Mouse (Mus musculus) cerebellum, adult 18-20 months (tissue): ENCODE results near the gene Gm28539.
A peak's percentile ranks its signal among the peaks of the same experiment; 100 is the strongest.
"Not testable (repeated sequence)": the region's sequence is repeated elsewhere in the genome, so short reads cannot be mapped to it uniquely, and the experiment has no call there.

ENCODE experiments used
- DNase-seq, 2 experiments: peaks; one replicate each; pipeline ENCODE4 v3.0.0; 2021

Gene Gm28539

GRCm38 (mm10) chr16:18836468-18837208 lies at the start of gene Gm28539, which contains the start of gene 2510002D24Rik:
Gene Gm28539 (plus strand): TSS chr16:18836584.
Gene 2510002D24Rik (plus strand): TSS chr16:18836578.
- peak; percentile 96 to 98 for DNase-seq

- no peak for DNase-seq
Observed at GRCm38 (mm10) chr16:18786652-18787051, 49.7 kb upstream of the Gm28539 start.

GRCm38 (mm10) chr16:18788627-18789406 lies 47.6 kb upstream of the Gm28539 start:
- DNase-seq: no peak

GRCm38 (mm10) chr16:18795223-18795899 lies 41.0 kb upstream of the Gm28539 start:
- DNase-seq: no peak

GRCm38 (mm10) chr16:18796645-18797044 lies 39.7 kb upstream of the Gm28539 start:
- DNase-seq: no peak

- DNase-seq: no peak
Observed at GRCm38 (mm10) chr16:18798151-18798550, 38.2 kb upstream of the Gm28539 start.

- DNase-seq: peak; percentile 40 to 43
Observed at GRCm38 (mm10) chr16:18798841-18799240, 37.5 kb upstream of the Gm28539 start.

GRCm38 (mm10) chr16:18805746-18806145 lies 30.6 kb upstream of the Gm28539 start:
- DNase-seq: no peak

- no peak for DNase-seq
Observed at GRCm38 (mm10) chr16:18809001-18809400, 27.4 kb upstream of the Gm28539 start.

GRCm38 (mm10) chr16:18811032-18811431 lies 25.4 kb upstream of the Gm28539 start:
- peak in 1 of 2 experiments; percentile 37 for DNase-seq

GRCm38 (mm10) chr16:18811468-18812384 lies 24.7 kb upstream of the Gm28539 start, which contains the start of the genes Ufd1 and Cdc45:
Gene Ufd1 (plus strand): TSS chr16:18811779.
Gene Cdc45 (minus strand): TSS chr16:18811987.
- DNase-seq: peak; percentile 85 to 90

GRCm38 (mm10) chr16:18812385-18812910 lies 23.9 kb upstream of the Gm28539 start:
- no peak for DNase-seq

- no peak for DNase-seq
Observed at GRCm38 (mm10) chr16:18822356-18822755, 14.0 kb upstream of the Gm28539 start.

- DNase-seq: no peak
Observed at GRCm38 (mm10) chr16:18822925-18823324, 13.5 kb upstream of the Gm28539 start.

- no peak for DNase-seq
Observed at GRCm38 (mm10) chr16:18828630-18829029, 7.8 kb upstream of the Gm28539 start.

- DNase-seq: no peak
Observed at GRCm38 (mm10) chr16:18829102-18829501, 7.3 kb upstream of the Gm28539 start.

- DNase-seq: no peak
Observed at GRCm38 (mm10) chr16:18833486-18833885, 2.9 kb upstream of the Gm28539 start.

- DNase-seq: no peak
Observed at GRCm38 (mm10) chr16:18836073-18836467, 314 bp upstream of the Gm28539 start.

GRCm38 (mm10) chr16:18838346-18838745 lies 2.0 kb downstream of the Gm28539 start:
- DNase-seq: no peak

GRCm38 (mm10) chr16:18846301-18846820 lies 10.0 kb downstream of the Gm28539 start:
- no peak for DNase-seq

- DNase-seq: not testable (repeated sequence)
Observed at GRCm38 (mm10) chr16:18849521-18850190, 13.3 kb downstream of the Gm28539 start.
